Mouse (Mus musculus): ENCODE results near the gene Dydc1. TPM values are rescaled to one million over a fixed set of nuclear protein-coding genes. Genes with fewer than 3 reads are reported as not detected.
A peak's percentile ranks its signal among the peaks of the same experiment; 100 is the strongest.

Dydc1 gene
- total RNA-seq, 2 experiments from 2014 or later: not detected

GRCm38 (mm10) chr14:41094114-41094513 lies 21.4 kb downstream of the Dydc1 start:
- peak in 1 of 2 experiments; percentile 22 for DNase-seq (ENCODE audit: low spot score in 2 of 2)
- intact Hi-C loops (cut with DNase I): no loop called here

- intact Hi-C loops (cut with DNase I): no loop called here
- no peak for DNase-seq (ENCODE audit: low spot score in 2 of 2)
Measured at GRCm38 (mm10) chr14:41096296-41096860, 23.7 kb downstream of the Dydc1 start.

GRCm38 (mm10) chr14:41098726-41099125 lies 26.0 kb downstream of the Dydc1 start:
- intact Hi-C loops (cut with DNase I): no loop called here
- peak in 1 of 2 experiments; percentile 19 for DNase-seq (ENCODE audit: low spot score in 2 of 2)

GRCm38 (mm10) chr14:41100712-41101111 lies 28.0 kb downstream of the Dydc1 start:
- intact Hi-C loops (cut with DNase I): no loop called here
- no peak for DNase-seq (ENCODE audit: low spot score in 2 of 2)

- DNase-seq (ENCODE audit: low spot score in 2 of 2): no peak
- intact Hi-C loops (cut with DNase I): no loop called here
Measured at GRCm38 (mm10) chr14:41101242-41101641, 28.5 kb downstream of the Dydc1 start.

- DNase-seq (ENCODE audit: low spot score in 2 of 2): no peak
- intact Hi-C loops (cut with DNase I): no loop called here
Measured at GRCm38 (mm10) chr14:41102269-41102668, 29.6 kb downstream of the Dydc1 start.

- DNase-seq (ENCODE audit: low spot score in 2 of 2): no peak
- intact Hi-C loops (cut with DNase I): no loop called here
Measured at GRCm38 (mm10) chr14:41104853-41105444, 32.2 kb downstream of the Dydc1 start, which contains the start of gene Mat1a. Gene Mat1a (plus strand): TSS chr14:41105035.

- intact Hi-C loops (cut with DNase I): no loop called here
- DNase-seq (ENCODE audit: low spot score in 2 of 2): no peak
Measured at GRCm38 (mm10) chr14:41111031-41111668, 38.4 kb downstream of the Dydc1 start.

- intact Hi-C loops (cut with DNase I): no loop called here
- no peak for DNase-seq (ENCODE audit: low spot score in 2 of 2)
Measured at GRCm38 (mm10) chr14:41112944-41113343, 40.2 kb downstream of the Dydc1 start.

GRCm38 (mm10) chr14:41116271-41116670 lies 43.6 kb downstream of the Dydc1 start:
- intact Hi-C loops (cut with DNase I): no loop called here
- DNase-seq (ENCODE audit: low spot score in 2 of 2): no peak

GRCm38 (mm10) chr14:41124683-41125082 lies 52.0 kb downstream of the Dydc1 start:
- intact Hi-C loops (cut with DNase I): no loop called here

GRCm38 (mm10) chr14:41127997-41128396 lies 55.3 kb downstream of the Dydc1 start:
- intact Hi-C loops (cut with DNase I): no loop called here
- DNase-seq (ENCODE audit: low spot score in 2 of 2): peak; percentile 41 to 52

More at GRCm38 (mm10) chr14:41124683-41125082, 52.0 kb downstream of the Dydc1 start:
- no peak for DNase-seq (ENCODE audit: low spot score in 2 of 2)

- DNase-seq (ENCODE audit: low spot score in 2 of 2): no peak
Measured at GRCm38 (mm10) chr14:41131540-41131939, 58.8 kb downstream of the Dydc1 start, which contains the start of gene Sftpa1. Gene Sftpa1 (plus strand): TSS chr14:41131782.

GRCm38 (mm10) chr14:41137006-41137405 lies 64.3 kb downstream of the Dydc1 start:
- DNase-seq (ENCODE audit: low spot score in 2 of 2): no peak
- intact Hi-C loops (cut with DNase I): no loop called here

More at GRCm38 (mm10) chr14:41131540-41131939, 58.8 kb downstream of the Dydc1 start, which contains the start of gene Sftpa1:
- intact Hi-C loops (cut with DNase I): no loop called here

GRCm38 (mm10) chr14:41140686-41141085 lies 68.0 kb downstream of the Dydc1 start:
- intact Hi-C loops (cut with DNase I): no loop called here
- no peak for DNase-seq (ENCODE audit: low spot score in 2 of 2)

Other genes with a start within 250 kb of the Dydc1 start
- 1 to 10 TPM; 2.4 to 3.7 TPM for gene Sh2d4b, start 179.6 kb upstream of the Dydc1 start, total RNA-seq (2021)
- 10 to 100 TPM; 57.8 to 70.3 TPM for gene Tspan14, start 106.1 kb upstream of the Dydc1 start, total RNA-seq (2021)
- gene Fam213a, start 59.1 kb upstream of the Dydc1 start, total RNA-seq (2021): 100 to 1,000 TPM; 103 to 105 TPM
- gene Dydc2, start 3.7 kb upstream of the Dydc1 start, total RNA-seq (2021): not detected
- not detected for gene Mat1a, start 32.1 kb downstream of the Dydc1 start, total RNA-seq (2021)
- not detected for gene Sftpa1, start 58.9 kb downstream of the Dydc1 start, total RNA-seq (2021)
- gene Mbl1, start 78.5 kb downstream of the Dydc1 start, total RNA-seq (2021): not detected
- not detected for gene Sftpd, start 112.2 kb downstream of the Dydc1 start, total RNA-seq (2021)
- gene Gm2832, start 205.9 kb downstream of the Dydc1 start, total RNA-seq (2021): under 1 TPM in 1 of 2 experiments, not detected in 1; 0.22 TPM